Mouse (Mus musculus) ES-E14 (cell line): ENCODE results near the gene Slc9a9. TPM values are rescaled to one million over a fixed set of nuclear protein-coding genes. Genes with fewer than 3 reads are reported as not detected.

Experiments used
- DNase-seq: peaks from one replicate; pipeline ENCODE4 v3.0.0-alpha.2; 2013; ENCODE audit warnings: low read depth, low spot score
- H3K27ac ChIP-seq: 2 replicates; pipeline ENCODE4 v1.5.1; 2012; ENCODE audit warnings: low read depth, mild to moderate bottlenecking, low read length, moderate library complexity, mixed read lengths; ENCODE audit not compliant: poor library complexity, insufficient read depth, severe bottlenecking
- H3K36me3 ChIP-seq: 2 replicates; pipeline ENCODE4 v1.6.1; 2012; ENCODE audit warnings: mild to moderate bottlenecking, low read length, moderate library complexity, mixed read lengths; ENCODE audit not compliant: control insufficient read depth, poor library complexity, insufficient read depth, severe bottlenecking
- H3K4me1 ChIP-seq, 2 experiments: fragments of 150-350 bp in 1 of 2; sonication (generic) in 1 of 2; 2 replicates each; pipeline ENCODE4 v1.6.1; 2012; ENCODE audit warnings: low read length in 2 of 2, mild to moderate bottlenecking in 1 of 2, mixed read lengths in 1 of 2; ENCODE audit not compliant: control insufficient read depth in 2 of 2, insufficient read depth in 2 of 2, poor library complexity in 1 of 2
- H3K4me3 ChIP-seq, 2 experiments: fragments of 150-350 bp in 1 of 2; sonication (generic) in 1 of 2; 2 replicates each; pipeline ENCODE4 v1.5.1; 2012; ENCODE audit warnings: low read length in 2 of 2, low read depth in 1 of 2, mild to moderate bottlenecking in 1 of 2, mixed read lengths in 1 of 2; ENCODE audit not compliant: insufficient read depth in 1 of 2, poor library complexity in 1 of 2, severe bottlenecking in 1 of 2
- H3K9ac ChIP-seq: 2 replicates; pipeline ENCODE4 v1.6.1; 2012; ENCODE audit warnings: low read depth, mild to moderate bottlenecking, low read length, mixed read lengths; ENCODE audit not compliant: poor library complexity, insufficient read depth, severe bottlenecking
- H3K9me3 ChIP-seq: fragments of 150-350 bp; sonication (generic); 2 replicates; pipeline ENCODE4 v1.6.1; 2012; ENCODE audit warnings: low read depth, mild to moderate bottlenecking, low read length; ENCODE audit not compliant: control insufficient read depth, insufficient read depth
- CHD2 ChIP-seq: IDR thresholded peaks from 2 replicates; pipeline ENCODE4 v1.6.1; 2014; ENCODE audit warnings: mild to moderate bottlenecking, low read depth, low read length, inconsistent platforms
- HCFC1 ChIP-seq: IDR thresholded peaks from 2 replicates; pipeline ENCODE4 v1.6.1; 2012; ENCODE audit warnings: low read length, inconsistent platforms, borderline replicate concordance; ENCODE audit not compliant: insufficient read depth
- MAFK ChIP-seq: IDR thresholded peaks from 2 replicates; pipeline ENCODE4 v1.6.1; 2014; ENCODE audit warnings: mild to moderate bottlenecking, low read depth, low read length, inconsistent platforms; ENCODE audit not compliant: insufficient read depth
- ZC3H11A ChIP-seq: IDR thresholded peaks from 2 replicates; pipeline ENCODE4 v1.6.1; 2012; ENCODE audit warnings: low read depth, mild to moderate bottlenecking, inconsistent platforms, low read length, borderline replicate concordance
- ZNF384 ChIP-seq: IDR thresholded peaks from 2 replicates; pipeline ENCODE4 v1.6.1; 2012; ENCODE audit warnings: low read depth, low read length, inconsistent platforms
- in situ Hi-C, 2 experiments: fragments of 600-800 bp; cut with MboI; formaldehyde crosslinking; loops; one replicate each; pipeline ENCODE4 v1.15.1; 2025; ENCODE audit warnings: low sequenced_read_pairs in 2 of 2, inconsistent platforms in 1 of 2; ENCODE audit not compliant: unreplicated experiment in 2 of 2
- total RNA-seq: library from RNA; depleted of rRNA; stranded (reverse); fragments of 300-350 nt; gene quantifications from 2 replicates; pipeline ENCODE4 v1.2.3, GENCODE M21; 2012

Slc9a9 gene
- total RNA-seq, 1 experiment: 0.13 TPM

DNA sequence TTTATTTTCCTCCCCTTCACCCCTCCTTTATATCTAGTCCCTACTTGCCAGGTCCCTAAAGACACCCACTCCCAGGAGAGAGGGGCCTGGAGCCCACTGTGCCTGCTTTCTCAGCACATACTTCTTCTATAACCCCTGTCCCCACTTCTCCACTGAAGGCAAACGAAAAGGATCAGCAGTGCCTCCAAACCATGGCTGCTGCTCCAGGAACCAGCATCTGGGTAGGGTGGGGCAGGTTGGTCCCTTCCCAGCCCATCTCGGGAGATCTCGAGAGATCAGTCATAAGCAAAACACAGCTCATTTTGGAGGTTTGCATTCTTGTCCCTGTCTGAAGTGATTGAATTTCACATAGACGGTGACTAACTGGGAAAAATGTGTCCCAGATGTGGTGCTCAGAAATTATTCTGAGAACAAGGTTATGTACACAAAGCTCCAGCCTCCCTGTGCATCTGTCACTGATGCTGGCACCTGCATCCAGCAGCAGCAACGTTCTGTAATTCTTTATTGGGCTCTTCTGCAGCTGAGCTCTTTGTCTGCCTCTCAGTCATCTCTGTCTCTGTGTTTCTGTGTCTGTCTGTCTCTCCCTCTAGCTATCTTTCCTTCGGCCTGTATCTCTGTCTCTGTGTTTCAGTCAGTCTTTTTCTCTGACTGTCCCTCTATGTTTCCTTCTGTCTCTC is 31.6 kb downstream of the Slc9a9 start:
- H3K4me3 ChIP-seq: no peak overlapping the region
- H3K9ac ChIP-seq: no peak overlapping the region
- no peak for TF ChIP-seq MAFK
- TF ChIP-seq CHD2: no peak
- no peak for TF ChIP-seq ZC3H11A
- TF ChIP-seq ZNF384: no peak
- TF ChIP-seq HCFC1: no peak
- no peaks in the 10 kb centered on the region for H3K9me3 ChIP-seq
- in situ Hi-C loops: no loop called here
- H3K27ac ChIP-seq: no peak overlapping the region
- H3K4me1 ChIP-seq: no peaks in the 10 kb centered on the region
- no peak for DNase-seq
- no peaks in the 10 kb centered on the region for H3K36me3 ChIP-seq

DNA sequence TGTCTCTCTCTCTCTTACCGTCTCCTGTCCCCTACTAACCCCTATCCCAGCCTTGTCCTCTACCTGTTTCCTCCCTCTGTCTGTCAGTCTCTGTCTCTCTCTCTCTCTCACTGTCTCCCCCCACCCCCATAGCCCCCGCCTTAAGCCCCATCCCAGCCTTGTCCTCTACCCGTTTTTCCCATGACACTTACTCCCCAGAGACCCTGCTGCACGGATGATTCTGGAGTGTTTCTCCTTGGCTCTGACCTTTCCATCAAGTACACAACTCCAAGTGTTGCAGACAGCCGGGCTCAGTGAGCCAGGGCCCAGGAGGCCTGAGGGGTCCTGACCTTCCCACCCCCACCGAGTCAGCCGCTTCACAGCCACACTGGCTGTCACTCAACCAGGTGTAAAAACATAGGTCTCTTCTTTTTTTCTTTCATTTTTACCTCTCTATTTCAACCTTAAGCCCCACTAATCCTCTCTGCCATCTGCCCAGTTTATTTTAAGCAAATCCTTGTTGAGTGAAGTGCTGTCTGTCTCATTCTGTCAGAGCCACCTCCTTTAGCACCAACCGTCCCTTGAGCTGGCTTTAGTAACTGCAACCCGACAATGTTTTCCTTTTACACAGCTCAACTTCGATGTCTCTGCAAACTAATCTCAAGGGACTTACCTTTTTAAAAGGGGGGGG is 32.4 kb downstream of the Slc9a9 start:
- Histone ChIP-seq H3K9me3 (no peaks in the 10 kb centered on the region), H3K9ac (no peak overlapping the region), H3K27ac (no peak overlapping the region), H3K4me1 (no peaks in the 10 kb centered on the region), H3K36me3 (no peaks in the 10 kb centered on the region), H3K4me3 (no peak overlapping the region)
- TF ChIP-seq ZC3H11A (no peak), MAFK (no peak), HCFC1 (no peak), ZNF384 (no peak), CHD2 (no peak)
- in situ Hi-C loops: no loop called here
- DNase-seq: no peak

- no peak overlapping the region for H3K4me3 ChIP-seq
- no peaks in the 10 kb centered on the region for H3K36me3 ChIP-seq
- DNase-seq: no peak
- TF ChIP-seq ZC3H11A (no peak), MAFK (0 out of 2 replicates have a peak, but pooled peaks have one; percentile 11)
- no peak overlapping the region for H3K27ac ChIP-seq
- no peak overlapping the region for H3K9ac ChIP-seq
- in situ Hi-C loops: no loop called here
- no peaks in the 10 kb centered on the region for H3K4me1 ChIP-seq
- H3K9me3 ChIP-seq: no peaks in the 10 kb centered on the region
Measured at GRCm38 (mm10) chr9:94704986-94705757, 35.5 kb downstream of the Slc9a9 start.

DNA sequence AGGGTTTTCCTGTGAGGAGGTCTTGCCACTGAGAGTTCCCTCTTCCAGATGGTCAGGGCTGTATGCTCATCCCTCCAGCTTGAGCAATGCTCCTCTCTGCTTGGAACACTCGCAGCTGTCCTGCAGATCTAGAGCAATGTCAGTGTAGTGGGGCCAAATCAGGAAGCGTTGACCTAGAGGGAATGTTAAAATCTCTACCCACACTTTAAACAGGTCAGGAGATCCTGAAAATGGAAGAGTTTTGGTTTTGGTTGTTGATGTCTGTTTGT is 36.0 kb downstream of the Slc9a9 start:
- DNase-seq: no peak
- TF ChIP-seq MAFK (no peak), HCFC1 (no peak), CHD2 (no peak), ZNF384 (no peak), ZC3H11A (no peak)
- Histone ChIP-seq H3K27ac (no peak overlapping the region), H3K9ac (no peak overlapping the region), H3K4me1 (no peaks in the 10 kb centered on the region), H3K4me3 (no peak overlapping the region), H3K36me3 (no peaks in the 10 kb centered on the region), H3K9me3 (no peaks in the 10 kb centered on the region)
- in situ Hi-C loops: no loop called here
